Mouse (Mus musculus): ENCODE measurements at regions not wholly inside any gene's neighbourhood (a gene's known extent, or its start where the extent isn't known, plus 50 kb on each side); places are given as distances from the start of the nearest gene placed in this dataset.

- Histone ChIP-seq H3K27me3 (ENCODE audit: control insufficient read depth, insufficient read depth, low read length) (no peaks in the 10 kb centered on the region), H3K4me3 (no peak overlapping the region), H3K36me3 (ENCODE audit: control insufficient read depth, insufficient read depth, low read length) (no peaks in the 10 kb centered on the region), H3K27ac (no peak overlapping the region), H3K4me1 (ENCODE audit: control insufficient read depth, insufficient read depth, low read length) (no peaks in the 10 kb centered on the region; the same call in 1 of the 2 replicates), H3K79me2 (replicated peaks; ENCODE audit: control insufficient read depth, insufficient read depth, low read length) (no peaks in the 10 kb centered on the region), H3K9ac (ENCODE audit: low read depth, low read length) (no peak overlapping the region)
- 76% methylated on average over 5 of the region's 5 CpGs for WGBS
- no peak for DNase-seq
- TF ChIP-seq CTCF (IDR thresholded peaks at IDR 0.05) = no peak
- TF ChIP-seq POLR2A (IDR thresholded peaks at IDR 0.05; ENCODE audit: insufficient read depth, low read depth, low read length) = no peak
- no peak for TF ChIP-seq EP300 (IDR thresholded peaks at IDR 0.05; ENCODE audit: insufficient read depth, low read depth, low read length)
- intact Hi-C loops (cut with DNase I) = no loop called here
Observed at GRCm38 (mm10) chr6:99933404-99933803, 207.2 kb upstream of the Prok2 start.

- intact Hi-C loops (cut with DNase I) = no loop called here
- TF ChIP-seq CTCF (IDR thresholded peaks at IDR 0.05) (no peak), POLR2A (IDR thresholded peaks at IDR 0.05; ENCODE audit: insufficient read depth, low read depth, low read length) (no peak), EP300 (IDR thresholded peaks at IDR 0.05; ENCODE audit: insufficient read depth, low read depth, low read length) (no peak)
- H3K79me2 ChIP-seq (replicated peaks; ENCODE audit: control insufficient read depth, insufficient read depth, low read length) = no peaks in the 10 kb centered on the region
- DNase-seq = no peak
- 51% methylated on average over 2 of the region's 2 CpGs for WGBS
- no peaks in the 10 kb centered on the region for H3K36me3 ChIP-seq (ENCODE audit: control insufficient read depth, insufficient read depth, low read length)
- H3K27me3 ChIP-seq (ENCODE audit: control insufficient read depth, insufficient read depth, low read length) = no peaks in the 10 kb centered on the region
- no peak overlapping the region for H3K27ac ChIP-seq
- H3K4me1 ChIP-seq (ENCODE audit: control insufficient read depth, insufficient read depth, low read length) = no peaks in the 10 kb centered on the region; the same call in 1 of the 2 replicates
- no peak overlapping the region for H3K4me3 ChIP-seq
- H3K9ac ChIP-seq (ENCODE audit: low read depth, low read length) = no peak overlapping the region
Observed at GRCm38 (mm10) chr6:99932923-99933322, 206.7 kb upstream of the Prok2 start.

GRCm38 (mm10) chr6:99932405-99932804, 206.2 kb upstream of the Prok2 start:
- Histone ChIP-seq H3K9ac (ENCODE audit: low read depth, low read length) (no peak overlapping the region), H3K36me3 (ENCODE audit: control insufficient read depth, insufficient read depth, low read length) (no peaks in the 10 kb centered on the region), H3K4me1 (ENCODE audit: control insufficient read depth, insufficient read depth, low read length) (no peaks in the 10 kb centered on the region; the same call in 1 of the 2 replicates), H3K4me3 (no peak overlapping the region), H3K27ac (no peak overlapping the region), H3K27me3 (ENCODE audit: control insufficient read depth, insufficient read depth, low read length) (no peaks in the 10 kb centered on the region), H3K79me2 (replicated peaks; ENCODE audit: control insufficient read depth, insufficient read depth, low read length) (no peaks in the 10 kb centered on the region)
- TF ChIP-seq EP300 (IDR thresholded peaks at IDR 0.05; ENCODE audit: insufficient read depth, low read depth, low read length) (no peak), POLR2A (IDR thresholded peaks at IDR 0.05; ENCODE audit: insufficient read depth, low read depth, low read length) (no peak), CTCF (IDR thresholded peaks at IDR 0.05) (no peak)
- no peak for DNase-seq
- intact Hi-C loops (cut with DNase I) = no loop called here
- 57% methylated on average over 6 of the region's 6 CpGs for WGBS

- DNase-seq = peak in 1 of 2 experiments; percentile 49
- Histone ChIP-seq H3K27ac (no peak overlapping the region), H3K4me3 (no peak overlapping the region), H3K4me1 (ENCODE audit: control insufficient read depth, insufficient read depth, low read length) (no peaks in the 10 kb centered on the region; the same call in 1 of the 2 replicates), H3K9ac (ENCODE audit: low read depth, low read length) (no peak overlapping the region), H3K36me3 (ENCODE audit: control insufficient read depth, insufficient read depth, low read length) (no peaks in the 10 kb centered on the region), H3K79me2 (replicated peaks; ENCODE audit: control insufficient read depth, insufficient read depth, low read length) (no peaks in the 10 kb centered on the region), H3K27me3 (ENCODE audit: control insufficient read depth, insufficient read depth, low read length) (no peaks in the 10 kb centered on the region)
- TF ChIP-seq POLR2A (IDR thresholded peaks at IDR 0.05; ENCODE audit: insufficient read depth, low read depth, low read length) (no peak), EP300 (IDR thresholded peaks at IDR 0.05; ENCODE audit: insufficient read depth, low read depth, low read length) (no peak), CTCF (IDR thresholded peaks at IDR 0.05) (no peak)
- WGBS = 36% methylated on average over 4 of the region's 4 CpGs
- intact Hi-C loops (cut with DNase I) = no loop called here
Observed at GRCm38 (mm10) chr6:99931588-99931987, 205.4 kb upstream of the Prok2 start.

- Histone ChIP-seq H3K27ac (no peak overlapping the region), H3K79me2 (replicated peaks; ENCODE audit: control insufficient read depth, insufficient read depth, low read length) (no peaks in the 10 kb centered on the region), H3K9ac (ENCODE audit: low read depth, low read length) (no peak overlapping the region), H3K4me3 (no peak overlapping the region), H3K4me1 (ENCODE audit: control insufficient read depth, insufficient read depth, low read length) (no peaks in the 10 kb centered on the region; the same call in 1 of the 2 replicates), H3K36me3 (ENCODE audit: control insufficient read depth, insufficient read depth, low read length) (no peaks in the 10 kb centered on the region), H3K27me3 (ENCODE audit: control insufficient read depth, insufficient read depth, low read length) (no peaks in the 10 kb centered on the region)
- 93% methylated on average over 6 of the region's 6 CpGs for WGBS
- no peak for DNase-seq
- no peak for TF ChIP-seq POLR2A (IDR thresholded peaks at IDR 0.05; ENCODE audit: insufficient read depth, low read depth, low read length)
- TF ChIP-seq EP300 (IDR thresholded peaks at IDR 0.05; ENCODE audit: insufficient read depth, low read depth, low read length) = no peak
- TF ChIP-seq CTCF (IDR thresholded peaks at IDR 0.05) = no peak
- intact Hi-C loops (cut with DNase I) = no loop called here
Observed at GRCm38 (mm10) chr6:99930316-99930715, 204.1 kb upstream of the Prok2 start.

GRCm38 (mm10) chr6:99927933-99928555, 201.9 kb upstream of the Prok2 start:
- Histone ChIP-seq H3K27me3 (ENCODE audit: control insufficient read depth, insufficient read depth, low read length) (no peaks in the 10 kb centered on the region), H3K4me3 (no peak overlapping the region), H3K36me3 (ENCODE audit: control insufficient read depth, insufficient read depth, low read length) (no peaks in the 10 kb centered on the region), H3K9ac (ENCODE audit: low read depth, low read length) (no peak overlapping the region), H3K79me2 (replicated peaks; ENCODE audit: control insufficient read depth, insufficient read depth, low read length) (no peaks in the 10 kb centered on the region), H3K27ac (no peak overlapping the region), H3K4me1 (ENCODE audit: control insufficient read depth, insufficient read depth, low read length) (no peaks in the 10 kb centered on the region)
- TF ChIP-seq EP300 (IDR thresholded peaks at IDR 0.05; ENCODE audit: insufficient read depth, low read depth, low read length) = no peak
- no peak for TF ChIP-seq CTCF (IDR thresholded peaks at IDR 0.05)
- TF ChIP-seq POLR2A (IDR thresholded peaks at IDR 0.05; ENCODE audit: insufficient read depth, low read depth, low read length) = no peak
- WGBS = 70% methylated on average over 10 of the region's 10 CpGs
- DNase-seq = no peak
- intact Hi-C loops (cut with DNase I) = no loop called here
